Mouse (Mus musculus): Measurements from ENCODE around the gene Rnf145.

- TF ChIP-seq POLR2A (IDR thresholded peaks at IDR 0.05; ENCODE audit: borderline replicate concordance, low read depth, low read length) (no peak), CTCF (IDR thresholded peaks at IDR 0.05; ENCODE audit: low read depth, low read length) (no peak)
Observed at GRCm38 (mm10) chr11:44501477-44501876, 17.3 kb upstream of the Rnf145 start.
